Mouse (Mus musculus) forebrain, embryonic 15.5 days (tissue): ENCODE measurements around the gene Pgs1. TPM values are rescaled to one million over a fixed set of nuclear protein-coding genes. Genes with fewer than 3 reads are reported as not detected.
A peak's percentile ranks its signal among the peaks of the same experiment; 100 is the strongest.

Experiments
- ATAC-seq: fragments of 200-750 bp; cut with Nextera tagmentation; replicated peaks from 2 replicates; pipeline ENCODE4 v1.8.0; 2017; ENCODE audit warnings: mild to moderate bottlenecking, moderate TSS enrichment, moderate library complexity
- H3K27ac ChIP-seq: fragments of 300-500 bp; sonication (generic); replicated peaks from 2 replicates; pipeline ENCODE4 v1.5.1; 2015; ENCODE audit warnings: mild to moderate bottlenecking, inconsistent platforms
- H3K27me3 ChIP-seq: fragments of 300-500 bp; sonication (generic); 2 replicates; pipeline ENCODE4 v1.6.1; 2015; ENCODE audit warnings: inconsistent platforms
- H3K36me3 ChIP-seq: fragments of 300-500 bp; sonication (generic); 2 replicates; pipeline ENCODE4 v1.6.1; 2015; ENCODE audit warnings: mild to moderate bottlenecking, inconsistent platforms
- H3K4me1 ChIP-seq: fragments of 300-500 bp; sonication (generic); 2 replicates; pipeline ENCODE4 v1.6.1; 2015; ENCODE audit warnings: inconsistent platforms
- H3K4me2 ChIP-seq: fragments of 300-500 bp; sonication (generic); replicated peaks from 2 replicates; pipeline ENCODE4 v1.6.1; 2015; ENCODE audit warnings: mild to moderate bottlenecking, inconsistent platforms
- H3K4me3 ChIP-seq: fragments of 300-500 bp; sonication (generic); 2 replicates; pipeline ENCODE4 v1.5.1; 2015; ENCODE audit warnings: mild to moderate bottlenecking, inconsistent platforms
- H3K9ac ChIP-seq: fragments of 300-500 bp; sonication (generic); replicated peaks from 2 replicates; pipeline ENCODE4 v1.6.1; 2015; ENCODE audit warnings: mild to moderate bottlenecking, inconsistent platforms
- H3K9me3 ChIP-seq: fragments of 300-500 bp; sonication (generic); 2 replicates; pipeline ENCODE4 v1.6.1; 2016; ENCODE audit warnings: inconsistent platforms
- WGBS: fragments of 180-500 bp; shearing (Covaris S2); methylation state at CpG from one replicate; pipeline ENCODE4 v1.1.7; 2015; ENCODE audit warnings: mixed read lengths; 5-methylcytosine and 5-hydroxymethylcytosine counted together
- polyA plus RNA-seq: library from polyadenylated mRNA; unstranded; fragments of >200 nt; fragmentation: Nextera tagmentation; extraction: Ambion mirVana; gene quantifications from 2 replicates; pipeline ENCODE4 v1.2.1, GENCODE M21; 2015

Pgs1 gene
- polyA plus RNA-seq, 1 experiment from 2014 or later, result 54.3 TPM

DNA sequence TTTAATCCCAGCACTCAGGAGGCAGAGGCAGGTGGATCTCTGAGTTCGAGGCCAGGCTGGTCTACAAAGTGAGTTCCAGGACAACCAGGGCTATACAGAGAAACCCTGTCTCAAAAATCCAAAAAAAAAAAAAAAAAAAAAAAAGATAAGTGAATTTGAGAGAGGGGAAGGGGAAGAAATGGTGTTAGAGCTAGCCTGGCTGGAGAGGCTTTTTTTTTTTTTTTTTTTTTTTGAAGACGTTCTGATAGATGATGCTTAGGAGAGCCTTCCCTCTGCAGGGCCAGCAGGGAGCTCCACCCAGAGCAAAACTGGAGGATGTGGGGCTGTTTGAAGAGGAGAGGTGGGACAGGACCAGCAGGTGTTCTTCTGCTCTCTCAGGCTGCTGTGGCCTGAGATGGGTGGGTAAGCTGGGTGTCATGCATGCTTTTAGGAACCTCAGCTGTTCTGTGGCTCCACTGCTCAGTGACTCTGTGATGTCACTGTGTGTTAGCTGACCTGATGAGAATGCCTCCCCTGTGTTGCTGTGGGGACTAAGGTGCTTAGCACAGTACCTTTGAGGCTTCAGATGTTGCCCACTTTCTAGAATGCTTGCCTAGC lies 14.3 kb upstream of the Pgs1 start:
- 52% methylated on average over 2 of the region's 2 CpGs for WGBS
- no peak overlapping the region for H3K27ac ChIP-seq
- no peaks in the 10 kb centered on the region for H3K27me3 ChIP-seq
- H3K9me3 ChIP-seq, result no peaks in the 10 kb centered on the region
- H3K4me3 ChIP-seq, result no peak overlapping the region
- no peak for ATAC-seq
- peaks cover 48% of the 10 kb centered on the region for H3K4me1 ChIP-seq
- no peaks in the 10 kb centered on the region for H3K36me3 ChIP-seq
- H3K9ac ChIP-seq, result no peak overlapping the region
- H3K4me2 ChIP-seq, result no peak overlapping the region

DNA sequence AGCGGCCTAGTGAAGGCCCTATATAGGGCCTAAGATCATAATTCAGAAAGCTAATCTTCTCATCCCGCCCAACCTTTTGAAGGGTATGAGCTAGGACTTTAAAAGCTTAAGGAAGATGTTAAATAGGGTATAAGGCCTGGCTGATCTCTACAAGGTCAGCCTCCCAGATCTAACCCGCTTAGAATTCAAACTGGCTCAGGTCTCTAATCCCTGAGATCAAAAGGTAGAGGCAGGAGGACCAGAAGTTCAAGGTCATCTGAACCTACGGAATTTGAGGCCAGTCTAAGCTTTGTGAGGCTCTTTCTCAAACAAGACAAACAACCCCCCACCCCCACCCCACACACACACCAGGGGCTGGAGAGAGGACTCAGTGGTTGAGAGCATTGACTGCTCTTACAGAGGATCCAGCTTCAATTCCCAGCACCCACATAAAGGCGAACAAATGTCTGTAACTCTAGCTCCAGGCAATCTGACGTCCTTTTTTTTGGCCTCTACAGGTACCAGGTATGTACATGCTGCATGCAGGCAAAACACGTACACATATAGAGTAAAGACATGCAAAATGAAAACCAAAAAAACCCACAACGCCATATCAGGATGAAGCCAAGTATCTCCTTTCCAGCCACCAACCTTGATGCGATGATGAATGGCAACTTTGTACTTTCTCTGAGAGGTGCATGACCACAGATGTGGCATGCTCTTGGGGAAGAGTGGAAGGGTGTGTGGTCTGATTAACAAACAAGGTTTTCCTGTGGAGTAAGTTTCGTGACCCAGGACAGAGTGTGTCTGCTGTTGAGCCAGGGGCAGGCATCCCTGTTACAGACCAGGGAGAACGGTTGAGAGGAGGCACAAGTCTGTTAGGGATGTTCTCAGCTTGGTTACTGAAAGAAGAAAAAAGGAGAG lies 13.2 kb upstream of the Pgs1 start:
- ATAC-seq, result no peak
- 61% methylated on average over 11 of the region's 11 CpGs for WGBS
- Histone ChIP-seq H3K9ac (no peak overlapping the region), H3K27me3 (no peaks in the 10 kb centered on the region), H3K27ac (no peak overlapping the region), H3K4me2 (no peak overlapping the region), H3K9me3 (no peaks in the 10 kb centered on the region), H3K36me3 (no peaks in the 10 kb centered on the region), H3K4me1 (peaks cover 37% of the 10 kb centered on the region), H3K4me3 (no peak overlapping the region)

DNA sequence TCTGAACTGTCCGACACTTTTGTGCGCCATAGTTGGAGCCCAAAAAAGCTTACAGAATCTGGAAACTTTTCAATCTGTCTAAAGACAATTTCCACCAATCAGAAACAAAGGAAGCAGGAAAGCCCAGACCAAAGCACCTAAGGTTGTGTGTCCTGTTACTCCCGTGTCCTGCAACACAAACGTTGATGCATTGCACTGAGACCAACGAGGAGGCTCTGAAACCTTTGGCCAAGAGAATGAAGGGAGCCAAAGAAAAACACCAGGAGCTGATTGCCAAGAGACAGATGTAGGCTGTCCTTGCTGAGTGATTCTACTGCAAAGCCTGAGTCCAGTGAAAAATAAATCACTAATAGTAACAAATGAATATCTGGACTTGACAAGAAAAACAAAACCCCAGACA lies 12.5 kb upstream of the Pgs1 start:
- no peak overlapping the region for H3K4me3 ChIP-seq
- no peaks in the 10 kb centered on the region for H3K36me3 ChIP-seq
- no peaks in the 10 kb centered on the region for H3K9me3 ChIP-seq
- H3K4me2 ChIP-seq, result no peak overlapping the region
- H3K27me3 ChIP-seq, result no peaks in the 10 kb centered on the region
- peaks cover 30% of the 10 kb centered on the region for H3K4me1 ChIP-seq
- H3K9ac ChIP-seq, result no peak overlapping the region
- ATAC-seq, result no peak
- WGBS, result 40% methylated on average over 5 of the region's 5 CpGs
- no peak overlapping the region for H3K27ac ChIP-seq

DNA sequence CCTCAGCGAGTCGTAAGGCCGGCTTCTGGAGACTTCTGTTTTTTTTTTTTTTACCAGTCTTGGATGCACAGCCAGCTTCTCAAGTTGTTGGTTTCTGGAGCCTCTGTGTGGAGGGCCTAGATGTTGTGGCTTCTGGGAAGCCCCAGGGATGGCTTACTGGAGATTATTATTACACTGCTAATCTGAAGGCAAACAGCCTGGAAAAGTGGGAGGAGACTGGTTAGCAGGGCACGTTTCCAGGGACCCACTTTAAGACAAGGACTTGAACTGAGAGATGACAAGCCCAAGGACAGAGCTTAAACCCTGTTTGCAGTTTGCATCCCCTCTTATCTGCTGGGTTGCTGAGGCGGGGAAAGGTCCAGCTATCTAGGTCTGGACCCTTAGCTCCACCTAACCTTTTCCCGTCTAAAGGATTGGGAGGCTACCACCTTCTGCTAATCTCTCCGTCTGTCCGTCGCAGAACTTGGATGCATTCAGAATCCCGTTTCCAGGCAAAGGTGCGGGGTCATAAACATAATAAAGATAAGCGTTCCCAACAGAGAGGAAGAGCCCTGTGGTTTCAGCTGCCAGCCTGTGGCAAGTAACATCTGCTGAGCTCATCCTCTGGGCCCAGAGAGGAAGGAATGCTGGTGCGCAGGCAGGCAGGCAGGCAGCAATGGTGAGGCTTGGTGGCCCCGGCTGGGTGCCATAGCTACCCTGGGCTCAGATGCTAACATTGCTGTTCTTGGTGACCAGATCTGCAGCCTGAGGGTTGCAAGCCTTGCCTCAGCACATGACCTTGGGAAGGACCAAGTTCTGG lies 11.6 kb upstream of the Pgs1 start:
- Histone ChIP-seq H3K36me3 (no peaks in the 10 kb centered on the region), H3K4me2 (no peak overlapping the region), H3K9me3 (no peaks in the 10 kb centered on the region), H3K27me3 (no peaks in the 10 kb centered on the region), H3K27ac (no peak overlapping the region), H3K9ac (no peak overlapping the region), H3K4me1 (peaks cover 27% of the 10 kb centered on the region), H3K4me3 (no peak overlapping the region)
- 37% methylated on average over 14 of the region's 14 CpGs for WGBS
- ATAC-seq, result no peak

DNA sequence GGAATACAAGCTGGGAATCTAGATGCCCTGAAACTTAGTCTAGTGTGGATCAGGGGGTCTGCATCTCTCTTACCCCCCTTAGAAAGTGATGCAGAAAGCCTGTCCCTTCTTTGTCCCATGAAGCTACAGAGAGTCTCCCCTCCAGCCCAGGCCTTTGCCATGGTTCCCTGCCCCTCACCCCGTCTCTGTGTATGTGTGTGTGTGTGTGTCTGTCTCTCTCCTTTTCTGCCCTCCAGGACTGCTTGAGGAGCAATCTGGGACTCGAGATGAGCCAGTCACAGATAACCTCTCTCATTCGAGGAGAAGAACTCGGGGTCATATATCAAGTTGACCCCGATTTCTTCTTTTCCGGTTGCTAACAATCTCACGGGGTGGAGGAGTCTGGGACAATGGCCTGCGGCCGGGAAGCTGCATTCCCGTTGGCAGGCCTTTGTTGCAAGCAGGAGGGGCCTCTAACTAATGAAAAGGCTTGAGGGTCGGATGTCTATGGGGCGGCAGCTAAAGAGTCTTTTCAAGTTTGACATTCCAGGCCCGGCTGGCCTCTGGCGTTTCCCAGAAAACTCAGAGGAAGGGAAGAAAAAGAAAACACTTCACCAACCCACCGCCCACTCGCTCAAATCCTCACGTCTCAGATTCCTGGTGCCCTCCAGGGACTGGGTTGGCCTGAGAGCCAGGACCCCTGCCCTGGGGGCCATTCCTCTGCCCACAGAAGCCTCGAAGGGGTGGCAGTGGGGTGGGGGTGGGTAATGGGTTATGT lies 10.7 kb upstream of the Pgs1 start:
- Histone ChIP-seq H3K9me3 (no peaks in the 10 kb centered on the region), H3K36me3 (no peaks in the 10 kb centered on the region), H3K4me2 (no peak overlapping the region), H3K4me1 (peaks cover 23% of the 10 kb centered on the region), H3K9ac (no peak overlapping the region), H3K4me3 (no peak overlapping the region), H3K27me3 (no peaks in the 10 kb centered on the region), H3K27ac (peak overlapping the region; percentile 64)
- ATAC-seq, result no peak
- 4% methylated on average over 18 of the region's 18 CpGs for WGBS

DNA sequence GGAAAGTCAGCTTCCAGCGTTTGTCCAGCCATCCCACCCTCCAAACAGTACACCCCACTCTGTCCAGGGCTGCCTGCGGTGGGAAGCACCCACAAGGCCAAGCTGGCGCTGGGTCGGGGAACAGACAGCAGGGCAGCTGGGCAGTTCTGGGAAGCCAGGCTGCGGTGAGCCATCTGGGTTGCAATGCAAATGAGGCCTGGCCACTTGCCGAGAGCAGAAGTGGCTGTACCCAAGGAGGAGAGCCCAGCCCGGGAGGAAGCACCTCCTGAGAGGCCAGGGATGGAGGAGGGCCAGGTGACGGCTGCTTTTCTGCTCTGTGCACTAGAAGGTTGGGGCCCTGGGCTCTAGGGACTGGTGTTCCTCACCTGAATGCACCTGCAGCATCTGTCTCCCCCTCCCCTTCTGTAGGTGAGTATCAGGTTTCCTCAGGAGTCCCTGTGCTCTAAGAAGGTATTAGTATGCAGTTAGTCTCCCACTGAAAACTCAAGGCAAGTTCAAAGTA lies 10.0 kb upstream of the Pgs1 start:
- no peaks in the 10 kb centered on the region for H3K36me3 ChIP-seq
- ATAC-seq, result peak; percentile 70; the same call in 1 of the 2 replicates
- peak overlapping the region; percentile 64 for H3K27ac ChIP-seq
- no peak overlapping the region for H3K4me3 ChIP-seq
- H3K9me3 ChIP-seq, result no peaks in the 10 kb centered on the region
- no peaks in the 10 kb centered on the region for H3K27me3 ChIP-seq
- H3K9ac ChIP-seq, result no peak overlapping the region
- H3K4me2 ChIP-seq, result no peak overlapping the region
- peaks cover 23% of the 10 kb centered on the region for H3K4me1 ChIP-seq
- 1% methylated on average over 8 of the region's 8 CpGs for WGBS

DNA sequence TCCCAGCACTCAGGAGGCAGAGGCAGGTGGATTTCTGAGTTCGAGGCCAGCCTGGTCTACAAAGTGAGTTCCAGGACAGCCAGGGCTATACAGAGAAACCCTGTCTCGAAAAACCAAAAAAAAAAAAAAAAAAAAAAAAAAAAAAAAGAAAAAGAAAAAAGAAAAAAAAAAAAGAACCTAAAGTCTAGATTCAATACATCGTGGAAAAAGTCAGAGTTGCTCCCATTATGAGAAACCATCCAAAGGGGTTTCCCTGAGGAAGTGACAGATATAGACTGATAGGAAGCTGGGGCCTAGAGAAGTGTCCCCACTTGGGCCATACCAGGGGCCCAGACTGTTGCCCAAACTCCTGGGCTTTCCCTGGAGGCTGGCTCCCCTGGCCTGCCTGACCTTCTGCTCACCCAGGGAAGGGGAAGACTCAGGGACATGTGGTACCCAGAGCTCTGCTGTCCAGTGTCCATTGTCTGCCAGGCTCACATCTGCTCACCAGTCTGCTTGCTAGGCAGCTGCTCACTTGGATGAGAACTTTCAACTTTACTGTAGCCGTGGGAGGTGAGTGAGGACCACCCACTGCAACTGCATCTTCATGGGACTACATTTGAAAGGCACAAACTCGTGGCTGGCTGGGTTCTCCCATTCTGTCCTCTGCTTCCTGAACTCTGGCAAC lies 8.3 kb upstream of the Pgs1 start:
- H3K27me3 ChIP-seq, result no peaks in the 10 kb centered on the region
- H3K9ac ChIP-seq, result no peak overlapping the region
- no peak overlapping the region for H3K4me2 ChIP-seq
- no peak for ATAC-seq
- H3K36me3 ChIP-seq, result no peaks in the 10 kb centered on the region
- H3K4me1 ChIP-seq, result peaks cover 23% of the 10 kb centered on the region
- WGBS, result 60% methylated on average over 5 of the region's 5 CpGs
- no peak overlapping the region for H3K4me3 ChIP-seq
- H3K9me3 ChIP-seq, result no peaks in the 10 kb centered on the region
- H3K27ac ChIP-seq, result no peak overlapping the region

DNA sequence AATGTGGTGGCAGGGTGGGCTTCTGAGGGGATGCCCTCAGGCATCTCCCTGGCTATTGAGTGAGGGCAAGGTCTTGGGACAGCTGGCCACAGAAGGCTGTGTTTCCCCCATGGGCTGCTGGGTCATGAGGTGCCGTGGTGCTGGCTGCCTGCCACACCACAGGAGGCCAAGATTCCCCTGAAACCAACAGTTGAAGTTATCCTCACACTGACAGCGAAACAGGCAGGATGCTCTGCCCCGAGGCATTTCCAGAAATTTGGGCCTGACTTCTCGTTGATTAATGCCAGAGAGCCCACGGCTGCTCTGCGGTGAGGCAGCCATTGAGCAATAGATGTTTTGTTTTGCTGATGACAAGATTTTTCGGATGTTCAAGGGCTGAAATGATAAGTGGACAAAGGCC lies 6.7 kb upstream of the Pgs1 start:
- WGBS, result 69% methylated on average over 7 of the region's 7 CpGs

DNA sequence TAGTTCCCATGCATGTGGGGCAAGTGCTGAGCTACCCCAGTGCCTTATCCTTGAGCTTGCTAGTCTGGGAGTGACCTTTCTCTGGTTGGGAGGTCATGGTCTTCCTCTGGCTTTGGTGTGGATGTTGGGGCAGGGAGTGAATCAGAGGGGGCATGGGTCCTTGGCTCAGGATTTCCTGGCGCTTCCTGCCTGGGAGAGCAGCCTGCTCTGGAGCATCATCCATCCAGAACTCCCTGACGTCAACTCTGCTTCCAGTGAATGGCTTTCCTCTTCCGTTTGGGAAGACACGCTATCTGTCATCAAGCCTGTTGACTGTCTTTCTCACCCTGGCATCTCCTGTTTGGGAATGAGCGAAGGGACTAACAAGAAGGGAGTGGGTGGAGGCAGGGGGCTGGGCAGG lies 3.7 kb upstream of the Pgs1 start:
- ATAC-seq, result no peak
- no peak overlapping the region for H3K4me2 ChIP-seq
- no peaks in the 10 kb centered on the region for H3K9me3 ChIP-seq
- WGBS, result 78% methylated on average over 5 of the region's 5 CpGs
- no peak overlapping the region for H3K4me3 ChIP-seq
- H3K27ac ChIP-seq, result no peak overlapping the region
- no peaks in the 10 kb centered on the region for H3K36me3 ChIP-seq
- H3K27me3 ChIP-seq, result no peaks in the 10 kb centered on the region
- peaks cover 9% of the 10 kb centered on the region for H3K4me1 ChIP-seq
- H3K9ac ChIP-seq, result no peak overlapping the region

More for the DNA sequence above, 6.7 kb upstream of the Pgs1 start:
- no peaks in the 10 kb centered on the region for H3K27me3 ChIP-seq
- no peaks in the 10 kb centered on the region for H3K9me3 ChIP-seq
- H3K27ac ChIP-seq, result no peak overlapping the region
- no peak for ATAC-seq
- H3K4me1 ChIP-seq, result peaks cover 20% of the 10 kb centered on the region
- H3K9ac ChIP-seq, result no peak overlapping the region
- H3K36me3 ChIP-seq, result no peaks in the 10 kb centered on the region
- no peak overlapping the region for H3K4me2 ChIP-seq
- no peak overlapping the region for H3K4me3 ChIP-seq

DNA sequence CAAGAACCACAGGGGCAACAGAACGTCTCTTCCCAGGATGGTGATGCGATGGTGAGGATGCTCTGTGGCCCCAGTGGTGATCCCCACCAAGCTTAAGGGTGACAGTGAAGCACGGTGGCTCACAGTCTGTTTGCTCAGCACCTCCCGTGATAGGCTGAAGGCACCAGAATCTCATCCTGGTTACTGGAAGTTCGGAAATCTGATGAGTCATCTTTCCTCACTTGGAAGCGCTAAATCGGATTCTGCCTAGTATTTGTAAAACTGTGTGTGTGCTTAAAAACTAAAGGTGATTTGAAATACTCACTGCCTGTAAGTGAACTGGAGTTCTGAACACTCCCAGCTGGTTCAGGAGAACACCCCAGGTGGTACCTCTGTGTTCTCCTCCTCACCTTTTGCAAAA lies 2.3 kb upstream of the Pgs1 start:
- H3K27ac ChIP-seq, result no peak overlapping the region
- H3K4me2 ChIP-seq, result no peak overlapping the region
- no peak overlapping the region for H3K9ac ChIP-seq
- ATAC-seq, result no peak
- H3K4me3 ChIP-seq, result no peak overlapping the region
- no peaks in the 10 kb centered on the region for H3K9me3 ChIP-seq
- no peaks in the 10 kb centered on the region for H3K27me3 ChIP-seq
- 76% methylated on average over 7 of the region's 7 CpGs for WGBS
- H3K4me1 ChIP-seq, result peaks cover 22% of the 10 kb centered on the region
- no peaks in the 10 kb centered on the region for H3K36me3 ChIP-seq

DNA sequence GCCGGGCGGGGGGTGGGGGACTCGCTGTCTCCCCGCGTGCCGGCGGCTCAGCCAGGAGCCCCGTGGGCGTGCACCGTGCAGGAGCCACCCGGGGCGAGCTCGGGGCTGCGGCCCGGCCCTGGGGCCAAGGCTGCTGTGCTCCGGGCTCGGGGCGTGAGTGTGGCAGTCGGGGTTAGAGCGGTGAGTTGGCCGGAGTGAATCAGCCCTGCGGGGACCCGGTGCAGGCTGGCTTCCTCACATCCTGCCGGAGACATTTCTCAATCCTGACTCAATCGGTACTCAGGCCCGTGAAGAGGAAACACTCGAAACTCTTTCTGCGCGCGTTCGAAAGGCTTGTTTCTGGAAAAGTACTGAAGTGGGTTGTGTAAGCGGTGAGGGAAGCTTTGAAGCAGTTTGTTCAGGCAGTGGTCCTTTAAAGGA lies 950 bp downstream of the Pgs1 start:
- Histone ChIP-seq H3K4me1 (peaks cover 34% of the 10 kb centered on the region), H3K9ac (peak overlapping the region; percentile 82), H3K27ac (peak overlapping the region; percentile 89), H3K9me3 (no peaks in the 10 kb centered on the region), H3K36me3 (no peaks in the 10 kb centered on the region), H3K4me2 (peak overlapping the region; percentile 71), H3K27me3 (no peaks in the 10 kb centered on the region), H3K4me3 (peak overlapping the region; percentile 82)
- ATAC-seq, result peak; percentile 75
- WGBS, result under 1% methylated on average over 32 of the region's 32 CpGs
